Mouse (Mus musculus): ENCODE results near the gene P2rx1.

DNA sequence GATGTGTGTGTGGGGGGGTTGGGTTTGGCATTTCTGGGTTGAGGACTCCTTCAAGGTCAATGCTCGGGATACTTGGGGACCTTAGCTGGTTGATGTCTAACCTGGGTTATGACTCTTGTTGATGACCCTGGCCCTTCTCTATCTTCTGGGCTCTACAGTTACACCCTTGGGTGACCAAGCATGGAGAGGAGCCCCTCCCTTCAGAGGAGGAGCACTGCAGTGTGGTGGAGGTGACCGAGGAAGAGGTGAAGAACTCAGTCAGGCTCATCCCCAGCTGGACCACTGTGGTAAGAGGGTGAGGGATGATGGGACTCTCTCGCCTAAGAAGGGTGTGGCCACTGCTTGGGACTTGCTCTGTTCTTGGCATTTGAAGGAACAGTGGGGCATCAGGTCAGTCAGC is 38.8 kb downstream of the P2rx1 start:
- TF ChIP-seq CTCF (IDR thresholded peaks at IDR 0.05; ENCODE audit: control insufficient read depth, insufficient read depth, insufficient replicate concordance, low read depth, low read length) (no peak), POLR2A (IDR thresholded peaks at IDR 0.05; ENCODE audit: control insufficient read depth, low read depth, low read length) (no peak)
